Mouse (Mus musculus): Measurements from ENCODE around the gene Zfp94. TPM values are rescaled to one million over a fixed set of nuclear protein-coding genes. Genes with fewer than 3 reads are reported as not detected.

Zfp94 gene
- polyA plus RNA-seq, 1 experiment from 2014 or later: 14.3 TPM

DNA sequence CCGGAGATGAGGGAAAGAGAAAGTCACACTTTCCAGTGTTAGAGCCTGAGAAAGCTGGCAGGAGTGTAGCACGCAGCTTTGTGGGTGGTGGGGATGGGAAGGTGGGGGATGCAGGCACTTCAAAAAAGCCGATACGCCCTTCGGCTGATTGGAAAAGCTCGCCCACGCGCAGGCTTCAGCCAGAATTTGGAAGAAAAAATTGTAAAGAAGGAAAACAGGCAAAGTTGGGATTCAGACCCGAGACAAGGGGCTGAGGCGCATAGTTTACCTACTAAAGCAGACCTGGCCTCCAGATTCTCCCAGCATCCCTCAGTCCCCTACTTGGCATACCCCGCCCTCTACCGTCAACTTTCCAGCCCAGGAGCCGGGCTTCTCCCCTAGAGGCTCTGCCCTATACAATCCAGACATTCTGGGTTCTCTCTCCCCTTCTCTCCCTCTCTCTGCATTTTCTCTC, 9.2 kb upstream of the Zfp94 start:
- Histone ChIP-seq H3K27ac (ENCODE audit: low read depth, low read length) (no peak overlapping the region), H3K4me2 (peak overlapping the region; percentile 45), H3K4me3 (ENCODE audit: low read depth, low read length) (peak overlapping the region; percentile 25), H3K27me3 (ENCODE audit: control insufficient read depth, insufficient read depth, low read length) (no peaks in the 10 kb centered on the region), H3K9me3 (ENCODE audit: control insufficient read depth, low read length) (no peaks in the 10 kb centered on the region; the same call in 1 of the 2 replicates), H3K9ac (ENCODE audit: low read length) (peak overlapping the region; percentile 43), H3K36me3 (ENCODE audit: control insufficient read depth, insufficient read depth, low read length) (no peaks in the 10 kb centered on the region), H3K4me1 (ENCODE audit: control insufficient read depth, insufficient read depth, low read length) (0 out of 2 replicates have a peak, but pooled peaks cover 4% of the 10 kb centered on the region)
- DNase-seq (ENCODE audit: low spot score, missing footprints): peak; percentile 90
- WGBS: 5% methylated on average over 13 of the region's 13 CpGs
- ATAC-seq (ENCODE audit: low FRiP score): peak; percentile 72; the same call in 1 of the 2 replicates

DNA sequence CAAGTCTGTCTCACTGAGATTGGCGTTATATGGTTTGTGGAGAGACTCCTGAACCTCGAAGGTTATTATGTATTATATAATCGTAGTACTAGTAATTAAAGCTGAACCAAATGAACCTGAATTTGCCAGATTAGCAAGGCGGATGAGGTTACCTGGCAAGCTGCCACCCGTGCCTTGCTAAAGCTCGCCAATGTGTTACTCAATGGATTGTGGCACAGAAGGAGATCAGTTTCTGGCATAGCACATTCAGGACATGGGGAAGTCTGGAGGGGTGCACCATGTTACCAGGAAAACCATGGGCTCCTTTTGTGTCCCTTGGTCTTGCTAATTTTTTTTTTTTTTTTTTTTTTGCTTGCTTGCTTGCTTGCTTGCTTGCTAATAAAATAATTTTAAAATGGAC, 8.7 kb upstream of the Zfp94 start:
- Histone ChIP-seq H3K4me3 (ENCODE audit: low read depth, low read length) (no peak overlapping the region), H3K36me3 (ENCODE audit: control insufficient read depth, insufficient read depth, low read length) (no peaks in the 10 kb centered on the region), H3K27me3 (ENCODE audit: control insufficient read depth, insufficient read depth, low read length) (no peaks in the 10 kb centered on the region), H3K27ac (ENCODE audit: low read depth, low read length) (no peak overlapping the region), H3K9me3 (ENCODE audit: control insufficient read depth, low read length) (no peaks in the 10 kb centered on the region; the same call in 1 of the 2 replicates), H3K9ac (ENCODE audit: low read length) (peak overlapping the region; percentile 43; the same call in 1 of the 2 replicates), H3K4me2 (peak overlapping the region; percentile 45; the same call in 1 of the 2 replicates), H3K4me1 (ENCODE audit: control insufficient read depth, insufficient read depth, low read length) (0 out of 2 replicates have a peak, but pooled peaks cover 4% of the 10 kb centered on the region)
- no peak for DNase-seq (ENCODE audit: low spot score, missing footprints)
- 92% methylated on average over 6 of the region's 6 CpGs for WGBS
- no peak for ATAC-seq (ENCODE audit: low FRiP score)

DNA sequence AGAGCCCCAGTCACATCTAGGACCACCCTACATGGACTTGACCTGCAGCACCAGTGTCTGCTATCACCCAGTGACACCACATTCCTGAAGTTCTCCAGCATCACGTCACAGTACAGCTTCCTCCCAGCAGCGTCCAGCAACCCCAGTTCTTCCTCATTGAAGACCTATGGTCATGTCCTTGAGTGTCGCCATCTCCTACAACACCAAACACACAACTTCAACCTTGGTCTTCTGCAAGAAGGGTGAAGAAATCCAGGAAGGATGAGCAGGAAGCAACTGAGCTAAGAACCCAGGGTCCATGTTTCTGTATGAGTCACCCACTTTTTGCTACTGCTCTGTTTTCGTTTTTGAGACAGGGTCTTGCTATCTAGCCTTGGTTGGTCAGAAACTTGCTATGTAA, 6.1 kb upstream of the Zfp94 start:
- DNase-seq (ENCODE audit: low spot score, missing footprints): no peak
- no peak for ATAC-seq (ENCODE audit: low FRiP score)
- Histone ChIP-seq H3K9me3 (ENCODE audit: control insufficient read depth, low read length) (no peaks in the 10 kb centered on the region; the same call in 1 of the 2 replicates), H3K4me3 (ENCODE audit: low read depth, low read length) (no peak overlapping the region), H3K4me2 (no peak overlapping the region), H3K36me3 (ENCODE audit: control insufficient read depth, insufficient read depth, low read length) (no peaks in the 10 kb centered on the region), H3K9ac (ENCODE audit: low read length) (no peak overlapping the region), H3K27ac (ENCODE audit: low read depth, low read length) (no peak overlapping the region), H3K4me1 (ENCODE audit: control insufficient read depth, insufficient read depth, low read length) (0 out of 2 replicates have a peak, but pooled peaks cover 4% of the 10 kb centered on the region), H3K27me3 (ENCODE audit: control insufficient read depth, insufficient read depth, low read length) (no peaks in the 10 kb centered on the region)
- 82% methylated on average over 4 of the region's 4 CpGs for whole genome bisulfite sequencing

DNA sequence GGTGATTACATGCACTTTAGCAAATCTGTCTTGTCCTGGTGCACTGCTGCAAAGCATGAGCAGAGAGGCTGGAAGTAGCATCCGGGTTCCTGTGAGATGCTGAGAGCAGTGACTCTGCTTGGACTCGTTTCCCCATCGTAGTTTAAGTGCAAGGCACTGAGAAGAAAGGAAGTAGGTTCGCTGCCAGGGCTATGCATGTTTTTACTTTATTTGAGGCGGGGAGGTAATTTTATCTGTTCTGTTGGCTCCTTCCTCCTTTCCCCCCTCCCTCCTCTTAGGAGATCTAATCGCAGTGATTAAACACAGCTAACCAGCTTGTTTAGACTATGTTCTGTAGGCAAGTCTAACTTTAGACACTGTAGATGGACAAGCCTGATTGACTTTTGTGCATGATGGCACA, 2.5 kb upstream of the Zfp94 start:
- Histone ChIP-seq H3K4me1 (ENCODE audit: control insufficient read depth, insufficient read depth, low read length) (peaks cover 9% of the 10 kb centered on the region), H3K36me3 (ENCODE audit: control insufficient read depth, insufficient read depth, low read length) (no peaks in the 10 kb centered on the region), H3K9ac (ENCODE audit: low read length) (no peak overlapping the region), H3K9me3 (ENCODE audit: control insufficient read depth, low read length) (no peaks in the 10 kb centered on the region), H3K27me3 (ENCODE audit: control insufficient read depth, insufficient read depth, low read length) (no peaks in the 10 kb centered on the region), H3K4me3 (ENCODE audit: low read depth, low read length) (no peak overlapping the region), H3K4me2 (no peak overlapping the region), H3K27ac (ENCODE audit: low read depth, low read length) (no peak overlapping the region)
- WGBS: 83% methylated on average over 6 of the region's 6 CpGs
- ATAC-seq (ENCODE audit: low FRiP score) (no peak), DNase-seq (ENCODE audit: low spot score, missing footprints) (no peak)

DNA sequence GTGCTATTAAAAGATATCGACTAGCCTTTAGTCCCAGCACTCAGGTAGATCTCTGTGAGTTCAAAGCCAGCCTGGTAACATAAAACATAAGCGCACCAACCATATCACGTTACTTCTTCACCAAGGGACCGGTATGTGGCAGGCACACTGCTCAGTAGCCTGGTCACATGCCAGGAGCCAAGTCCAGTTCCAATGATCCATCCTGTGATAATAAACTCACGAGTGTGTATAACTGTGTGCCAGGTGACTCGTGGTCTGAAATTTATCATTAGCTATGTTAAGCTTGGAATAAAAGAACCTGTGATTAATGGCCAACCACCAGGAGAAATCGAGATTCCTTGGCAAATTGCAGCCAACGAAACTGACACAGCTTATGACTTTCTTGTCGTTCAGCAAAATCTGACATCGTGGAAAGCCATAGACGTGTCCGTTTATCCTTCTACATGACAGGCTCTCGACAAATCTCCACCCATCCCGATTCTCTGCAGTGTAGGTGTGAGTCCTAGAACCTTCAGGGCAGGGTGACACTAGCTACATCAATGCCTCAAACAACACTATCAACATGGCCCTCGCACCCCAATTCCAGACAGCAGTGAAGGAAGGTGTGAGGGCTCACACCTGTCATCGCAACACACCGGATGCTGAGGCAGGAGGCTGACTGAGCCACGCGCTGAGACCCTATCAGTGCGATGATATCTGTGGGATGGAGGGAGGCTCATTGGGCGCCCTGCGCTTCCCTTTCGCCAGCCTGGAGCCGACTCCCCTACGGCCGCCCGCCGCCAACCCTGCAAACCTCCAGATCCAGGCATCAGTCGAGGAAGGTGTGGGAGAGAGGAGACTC, 520 bp downstream of the Zfp94 start:
- Histone ChIP-seq H3K4me3 (ENCODE audit: low read depth, low read length) (peak overlapping the region; percentile 59), H3K36me3 (ENCODE audit: control insufficient read depth, insufficient read depth, low read length) (peaks cover 5% of the 10 kb centered on the region), H3K27me3 (ENCODE audit: control insufficient read depth, insufficient read depth, low read length) (no peaks in the 10 kb centered on the region), H3K9ac (ENCODE audit: low read length) (peak overlapping the region; percentile 85), H3K9me3 (ENCODE audit: control insufficient read depth, low read length) (no peaks in the 10 kb centered on the region), H3K27ac (ENCODE audit: low read depth, low read length) (no peak overlapping the region), H3K4me2 (peak overlapping the region; percentile 76), H3K4me1 (ENCODE audit: control insufficient read depth, insufficient read depth, low read length) (peaks cover 9% of the 10 kb centered on the region)
- DNase-seq (ENCODE audit: low spot score, missing footprints) (no peak), ATAC-seq (ENCODE audit: low FRiP score) (no peak; the same call in 1 of the 2 replicates)
- WGBS: 33% methylated on average over 29 of the region's 29 CpGs

DNA sequence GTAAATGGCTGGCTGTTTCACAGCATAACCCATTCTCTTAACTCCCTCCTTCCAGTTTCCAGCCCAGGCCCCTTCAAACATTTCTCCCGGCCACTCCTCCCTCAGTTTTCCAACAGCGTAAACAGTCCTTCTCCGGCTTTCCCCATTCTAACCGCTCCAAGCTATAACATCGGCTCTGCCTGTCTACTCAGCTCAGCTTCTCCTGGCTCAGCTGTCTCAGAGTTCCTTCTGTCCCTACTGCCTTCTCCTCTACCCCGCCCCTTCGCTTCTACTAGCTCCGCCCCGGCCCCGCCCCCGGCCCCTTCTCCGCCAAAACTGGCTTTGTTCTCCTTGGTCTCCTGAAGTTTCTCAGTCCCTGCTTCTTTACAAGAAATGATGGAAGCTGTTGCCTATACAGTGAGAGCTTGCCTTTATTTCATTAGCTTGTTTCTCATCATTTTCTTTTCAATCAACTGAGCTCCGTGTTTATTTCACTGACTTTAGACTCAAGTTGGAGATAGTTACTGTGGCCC, 15.6 kb downstream of the Zfp94 start, which contains the start of gene Zfp61:
Gene Zfp61, minus strand, starts transcription at position 462 of the 512 bp plus-strand sequence.
- Histone ChIP-seq H3K27me3 (ENCODE audit: control insufficient read depth, insufficient read depth, low read length) (no peaks in the 10 kb centered on the region), H3K4me2 (peak within 1 kb of the TSS; percentile 89), H3K36me3 (ENCODE audit: control insufficient read depth, insufficient read depth, low read length) (peaks cover 9% of the 10 kb centered on the region), H3K4me1 (ENCODE audit: control insufficient read depth, insufficient read depth, low read length) (peaks cover 15% of the 10 kb centered on the region), H3K4me3 (ENCODE audit: low read depth, low read length) (peak within 1 kb of the TSS; percentile 51), H3K9ac (ENCODE audit: low read length) (peak within 1 kb of the TSS; percentile 72), H3K27ac (ENCODE audit: low read depth, low read length) (peak within 1 kb of the TSS; percentile 30; the same call in 1 of the 2 replicates), H3K9me3 (ENCODE audit: control insufficient read depth, low read length) (no peaks in the 10 kb centered on the region)
- ATAC-seq (ENCODE audit: low FRiP score) (peak; percentile 70), DNase-seq (ENCODE audit: low spot score, missing footprints) (peak; percentile 98)
- 2% methylated on average over 13 of the region's 13 CpGs for WGBS

DNA sequence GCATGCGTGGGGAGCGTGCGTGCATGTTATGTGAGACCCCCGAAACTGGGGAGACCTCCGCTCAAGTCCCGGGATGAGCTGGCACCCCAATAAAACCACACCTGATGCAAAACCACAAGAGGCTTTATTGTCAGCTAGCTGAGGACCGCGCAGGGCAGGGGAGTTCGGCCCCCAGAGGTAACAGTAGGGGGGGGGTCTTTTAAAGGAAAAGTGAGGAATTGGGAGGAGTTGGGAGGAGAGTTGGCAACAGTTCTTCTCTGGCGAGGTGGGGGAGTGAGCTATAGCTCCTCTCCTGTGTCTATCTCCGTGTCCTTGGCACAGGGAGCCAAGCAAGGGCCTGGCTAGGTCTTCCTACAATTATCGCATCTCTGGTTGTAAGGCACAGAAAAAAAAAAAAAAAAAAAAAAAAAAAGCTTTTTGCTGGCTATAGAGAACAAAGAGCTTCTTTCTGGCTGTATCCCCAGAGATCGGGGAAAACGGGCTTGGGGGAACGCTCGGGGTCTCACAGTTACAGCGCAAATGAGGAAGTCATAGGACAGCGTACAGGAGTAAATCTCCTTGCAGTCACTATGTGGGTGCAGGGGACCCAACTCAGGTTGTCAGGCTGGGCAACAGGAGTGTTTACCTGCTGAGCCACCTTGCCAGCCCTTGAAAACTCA, 16.5 kb downstream of the Zfp94 start:
- H3K9ac ChIP-seq (ENCODE audit: low read length): peak overlapping the region; percentile 72
- no peaks in the 10 kb centered on the region for H3K27me3 ChIP-seq (ENCODE audit: control insufficient read depth, insufficient read depth, low read length)
- H3K4me1 ChIP-seq (ENCODE audit: control insufficient read depth, insufficient read depth, low read length): peaks cover 15% of the 10 kb centered on the region
- peak overlapping the region; percentile 51 for H3K4me3 ChIP-seq (ENCODE audit: low read depth, low read length)
- ATAC-seq (ENCODE audit: low FRiP score) (peak; percentile 45), DNase-seq (ENCODE audit: low spot score, missing footprints) (peak; percentile 91)
- peak overlapping the region; percentile 30; the same call in 1 of the 2 replicates for H3K27ac ChIP-seq (ENCODE audit: low read depth, low read length)
- WGBS: under 1% methylated on average over 18 of the region's 18 CpGs
- H3K36me3 ChIP-seq (ENCODE audit: control insufficient read depth, insufficient read depth, low read length): peaks cover 12% of the 10 kb centered on the region
- H3K4me2 ChIP-seq: peak overlapping the region; percentile 89
- H3K9me3 ChIP-seq (ENCODE audit: control insufficient read depth, low read length): no peaks in the 10 kb centered on the region

DNA sequence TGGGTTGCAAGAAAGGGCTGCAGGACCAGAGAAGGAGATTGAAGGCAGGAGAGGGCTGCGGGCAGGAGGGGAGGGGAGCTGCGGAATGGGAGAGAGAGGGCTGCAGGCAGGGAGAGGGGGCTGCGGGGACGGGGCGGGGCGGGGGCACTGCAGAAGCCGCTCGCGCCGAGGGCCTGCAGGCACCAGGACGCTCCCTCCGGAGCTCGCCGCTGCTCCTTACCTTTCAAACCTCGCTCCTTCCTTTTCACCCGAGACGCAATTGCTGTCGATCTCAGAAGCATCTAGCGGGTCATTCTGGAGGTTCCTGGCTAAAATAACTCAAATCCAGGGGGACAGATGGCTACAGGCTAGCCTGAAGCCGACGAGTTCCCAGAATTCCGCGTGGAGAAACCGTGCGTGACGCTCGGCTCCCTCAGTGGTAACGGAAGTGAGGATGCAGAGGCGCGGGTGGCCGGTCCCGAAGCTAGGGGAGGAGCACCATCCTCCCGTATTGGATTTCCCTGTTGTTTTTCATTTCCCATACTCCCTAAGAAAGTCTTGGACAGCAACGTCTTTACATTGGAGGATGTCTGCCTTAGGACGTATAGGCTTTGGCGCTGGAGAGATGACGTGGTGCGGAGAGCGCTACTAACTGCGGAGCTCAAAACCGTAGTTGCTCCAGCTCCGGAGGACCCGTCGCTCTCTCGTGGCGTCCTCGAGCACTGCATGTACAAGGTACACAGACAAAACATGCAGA, 17.3 kb downstream of the Zfp94 start:
- peaks cover 18% of the 10 kb centered on the region for H3K36me3 ChIP-seq (ENCODE audit: control insufficient read depth, insufficient read depth, low read length)
- peak overlapping the region; percentile 72 for H3K9ac ChIP-seq (ENCODE audit: low read length)
- H3K9me3 ChIP-seq (ENCODE audit: control insufficient read depth, low read length): no peaks in the 10 kb centered on the region
- under 1% methylated on average over 46 of the region's 47 CpGs for WGBS
- H3K4me2 ChIP-seq: peak overlapping the region; percentile 89
- H3K27me3 ChIP-seq (ENCODE audit: control insufficient read depth, insufficient read depth, low read length): no peaks in the 10 kb centered on the region
- H3K27ac ChIP-seq (ENCODE audit: low read depth, low read length): peak overlapping the region; percentile 82
- DNase-seq (ENCODE audit: low spot score, missing footprints) (peak; percentile 97), ATAC-seq (ENCODE audit: low FRiP score) (peak; percentile 87)
- H3K4me3 ChIP-seq (ENCODE audit: low read depth, low read length): peak overlapping the region; percentile 51
- H3K4me1 ChIP-seq (ENCODE audit: control insufficient read depth, insufficient read depth, low read length): peaks cover 15% of the 10 kb centered on the region

Data from midbrain, embryonic 11.5 days (tissue).